Mouse (Mus musculus) layer of hippocampus, adult 11-12 months (tissue): ENCODE data around the gene Rhof.

Source experiments
- DNase-seq: peaks from one replicate; pipeline ENCODE4 v3.0.0; 2022; ENCODE audit warnings: low spot score

Gene Rhof

GRCm38 (mm10) chr5:123110296-123110721 lies 22.2 kb downstream of the Rhof start:
- DNase-seq, result no peak

- DNase-seq, result peak; percentile 55
These were observed 22.9 kb downstream of the Rhof start for GRCm38 (mm10) chr5:123109452-123110203.

- DNase-seq, result no peak
These were observed 27.7 kb downstream of the Rhof start for GRCm38 (mm10) chr5:123104769-123105168.

- no peak for DNase-seq
These were observed 28.9 kb downstream of the Rhof start for GRCm38 (mm10) chr5:123103556-123103955.

- DNase-seq, result no peak
These were observed 30.1 kb downstream of the Rhof start for GRCm38 (mm10) chr5:123102376-123102775.

- no peak for DNase-seq
These were observed 34.0 kb downstream of the Rhof start for GRCm38 (mm10) chr5:123098487-123098886.

- no peak for DNase-seq
These were observed 36.2 kb downstream of the Rhof start for GRCm38 (mm10) chr5:123096299-123096698.

- no peak for DNase-seq
These were observed 38.1 kb downstream of the Rhof start for GRCm38 (mm10) chr5:123094238-123094991.

GRCm38 (mm10) chr5:123093077-123093633 lies 39.3 kb downstream of the Rhof start:
- DNase-seq, result no peak

- DNase-seq, result no peak
These were observed 41.8 kb downstream of the Rhof start for GRCm38 (mm10) chr5:123090560-123091306.

- no peak for DNase-seq
These were observed 43.7 kb downstream of the Rhof start for GRCm38 (mm10) chr5:123088784-123089183.

GRCm38 (mm10) chr5:123086501-123086900 lies 46.0 kb downstream of the Rhof start:
- no peak for DNase-seq

- no peak for DNase-seq
These were observed 49.0 kb downstream of the Rhof start for GRCm38 (mm10) chr5:123083340-123084050.

GRCm38 (mm10) chr5:123080510-123080909 lies 52.0 kb downstream of the Rhof start:
- DNase-seq, result no peak

- no peak for DNase-seq
These were observed 52.5 kb downstream of the Rhof start for GRCm38 (mm10) chr5:123080041-123080440.

GRCm38 (mm10) chr5:123079568-123079967 lies 52.9 kb downstream of the Rhof start:
- no peak for DNase-seq

- DNase-seq, result no peak
These were observed 55.8 kb downstream of the Rhof start for GRCm38 (mm10) chr5:123076419-123077281.

- peak; percentile 91 for DNase-seq
These were observed 56.7 kb downstream of the Rhof start for GRCm38 (mm10) chr5:123075576-123076418.

- DNase-seq, result no peak
These were observed 63.8 kb downstream of the Rhof start for GRCm38 (mm10) chr5:123068714-123069113.

GRCm38 (mm10) chr5:123068115-123068514 lies 64.4 kb downstream of the Rhof start, which contains the start of gene Tmem120b:
TSS of gene Tmem120b (plus strand) at chr5:123068415.
- no peak for DNase-seq
